Mouse (Mus musculus): ENCODE data around the gene Kcnip1. TPM values are rescaled to one million over a fixed set of nuclear protein-coding genes. Genes with fewer than 3 reads are reported as not detected.
A peak's percentile ranks its signal among the peaks of the same experiment; 100 is the strongest.

Gene Kcnip1
- polyA plus RNA-seq (2012; rRNA removed): not detected in 2 replicates

- 75% methylated on average over 12 of the region's 12 CpGs for WGBS
- TF ChIP-seq CTCF (IDR thresholded peaks at IDR 0.05; ENCODE audit: extremely low read depth, insufficient read depth, insufficient read length, insufficient replicate concordance) (no peak), POLR2A (IDR thresholded peaks at IDR 0.05; ENCODE audit: low read depth, low read length) (no peak)
- Histone ChIP-seq H3K27ac (ENCODE audit: insufficient read depth, low read length) (no peak within 1 kb of the TSS), H3K4me3 (ENCODE audit: extremely low read depth, insufficient read depth, insufficient read length) (no peak within 1 kb of the TSS), H3K36me3 (ENCODE audit: control insufficient read depth, insufficient read depth, low read length) (no peaks in the 10 kb centered on the region), H3K27me3 (ENCODE audit: control insufficient read depth, insufficient read depth, low read length) (no peaks in the 10 kb centered on the region), H3K4me1 (ENCODE audit: control insufficient read depth, insufficient read depth, insufficient read length) (no peaks in the 10 kb centered on the region)
- no peak for DNase-seq (ENCODE audit: low read depth in 1 of 2, low spot score in 2 of 2)
Observed at GRCm38 (mm10) chr11:33992938-33993337, at the start of gene Kcnip1. Gene Kcnip1 (minus strand): TSS chr11:33993152.

GRCm38 (mm10) chr11:34040061-34040460, 47.1 kb upstream of the Kcnip1 start:
- peaks cover 6% of the 10 kb centered on the region; the same call in 1 of the 2 replicates for H3K4me1 ChIP-seq (ENCODE audit: control insufficient read depth, insufficient read depth, insufficient read length)
- H3K27ac ChIP-seq (ENCODE audit: insufficient read depth, low read length): no peak overlapping the region
- no peak for TF ChIP-seq CTCF (IDR thresholded peaks at IDR 0.05; ENCODE audit: extremely low read depth, insufficient read depth, insufficient read length, insufficient replicate concordance)
- TF ChIP-seq POLR2A (IDR thresholded peaks at IDR 0.05; ENCODE audit: low read depth, low read length): no peak
- no peak overlapping the region for H3K4me3 ChIP-seq (ENCODE audit: extremely low read depth, insufficient read depth, insufficient read length)
- DNase-seq (ENCODE audit: low read depth in 1 of 2, low spot score in 2 of 2): no peak
- no peaks in the 10 kb centered on the region for H3K27me3 ChIP-seq (ENCODE audit: control insufficient read depth, insufficient read depth, low read length)
- WGBS: 90% methylated on average over 5 of the region's 5 CpGs
- H3K36me3 ChIP-seq (ENCODE audit: control insufficient read depth, insufficient read depth, low read length): no peaks in the 10 kb centered on the region

- Histone ChIP-seq H3K4me1 (ENCODE audit: control insufficient read depth, insufficient read depth, insufficient read length) (peaks cover 17% of the 10 kb centered on the region; the same call in 1 of the 2 replicates), H3K27ac (ENCODE audit: insufficient read depth, low read length) (no peak overlapping the region), H3K36me3 (ENCODE audit: control insufficient read depth, insufficient read depth, low read length) (no peaks in the 10 kb centered on the region), H3K4me3 (ENCODE audit: extremely low read depth, insufficient read depth, insufficient read length) (no peak overlapping the region), H3K27me3 (ENCODE audit: control insufficient read depth, insufficient read depth, low read length) (no peaks in the 10 kb centered on the region)
- no peak for DNase-seq (ENCODE audit: low read depth in 1 of 2, low spot score in 2 of 2)
- 78% methylated on average over 5 of the region's 5 CpGs for WGBS
- TF ChIP-seq CTCF (IDR thresholded peaks at IDR 0.05; ENCODE audit: extremely low read depth, insufficient read depth, insufficient read length, insufficient replicate concordance): no peak
- no peak for TF ChIP-seq POLR2A (IDR thresholded peaks at IDR 0.05; ENCODE audit: low read depth, low read length)
Observed at GRCm38 (mm10) chr11:34035909-34036658, 43.1 kb upstream of the Kcnip1 start.

- no peak for DNase-seq (ENCODE audit: low read depth in 1 of 2, low spot score in 2 of 2)
- no peak overlapping the region for H3K4me3 ChIP-seq (ENCODE audit: extremely low read depth, insufficient read depth, insufficient read length)
- TF ChIP-seq POLR2A (IDR thresholded peaks at IDR 0.05; ENCODE audit: low read depth, low read length) (no peak), CTCF (IDR thresholded peaks at IDR 0.05; ENCODE audit: extremely low read depth, insufficient read depth, insufficient read length, insufficient replicate concordance) (no peak)
- H3K27me3 ChIP-seq (ENCODE audit: control insufficient read depth, insufficient read depth, low read length): no peaks in the 10 kb centered on the region
- no peaks in the 10 kb centered on the region for H3K36me3 ChIP-seq (ENCODE audit: control insufficient read depth, insufficient read depth, low read length)
- 73% methylated on average over 2 of the region's 2 CpGs for WGBS
- H3K4me1 ChIP-seq (ENCODE audit: control insufficient read depth, insufficient read depth, insufficient read length): peaks cover 17% of the 10 kb centered on the region; the same call in 1 of the 2 replicates
- H3K27ac ChIP-seq (ENCODE audit: insufficient read depth, low read length): no peak overlapping the region
Observed at GRCm38 (mm10) chr11:34034794-34035193, 41.8 kb upstream of the Kcnip1 start.

- DNase-seq (ENCODE audit: low read depth in 1 of 2, low spot score in 2 of 2): no peak
- no peak overlapping the region for H3K4me3 ChIP-seq (ENCODE audit: extremely low read depth, insufficient read depth, insufficient read length)
- WGBS: 14% methylated on average over 5 of the region's 5 CpGs
- no peak for TF ChIP-seq CTCF (IDR thresholded peaks at IDR 0.05; ENCODE audit: extremely low read depth, insufficient read depth, insufficient read length, insufficient replicate concordance)
- TF ChIP-seq POLR2A (IDR thresholded peaks at IDR 0.05; ENCODE audit: low read depth, low read length): no peak
- no peaks in the 10 kb centered on the region for H3K27me3 ChIP-seq (ENCODE audit: control insufficient read depth, insufficient read depth, low read length)
- H3K36me3 ChIP-seq (ENCODE audit: control insufficient read depth, insufficient read depth, low read length): no peaks in the 10 kb centered on the region
- H3K27ac ChIP-seq (ENCODE audit: insufficient read depth, low read length): peak overlapping the region; percentile 13; the same call in 1 of the 2 replicates
- H3K4me1 ChIP-seq (ENCODE audit: control insufficient read depth, insufficient read depth, insufficient read length): peaks cover 17% of the 10 kb centered on the region; the same call in 1 of the 2 replicates
Observed at GRCm38 (mm10) chr11:34034008-34034505, 41.1 kb upstream of the Kcnip1 start.

GRCm38 (mm10) chr11:34031015-34031805, 38.3 kb upstream of the Kcnip1 start:
- peak in 1 of 2 experiments; percentile 50 for DNase-seq (ENCODE audit: low read depth in 1 of 2, low spot score in 2 of 2)
- peaks cover 17% of the 10 kb centered on the region; the same call in 1 of the 2 replicates for H3K4me1 ChIP-seq (ENCODE audit: control insufficient read depth, insufficient read depth, insufficient read length)
- 15% methylated on average over 8 of the region's 8 CpGs for WGBS

More at GRCm38 (mm10) chr11:34031015-34031805, 38.3 kb upstream of the Kcnip1 start:
- H3K36me3 ChIP-seq (ENCODE audit: control insufficient read depth, insufficient read depth, low read length): no peaks in the 10 kb centered on the region
- TF ChIP-seq POLR2A (IDR thresholded peaks at IDR 0.05; ENCODE audit: low read depth, low read length) (no peak; the same call in 1 of the 2 replicates), CTCF (IDR thresholded peaks at IDR 0.05; ENCODE audit: extremely low read depth, insufficient read depth, insufficient read length, insufficient replicate concordance) (no peak)
- H3K4me3 ChIP-seq (ENCODE audit: extremely low read depth, insufficient read depth, insufficient read length): peak overlapping the region; percentile 9; the same call in 1 of the 2 replicates
- H3K27ac ChIP-seq (ENCODE audit: insufficient read depth, low read length): peak overlapping the region; percentile 57
- H3K27me3 ChIP-seq (ENCODE audit: control insufficient read depth, insufficient read depth, low read length): no peaks in the 10 kb centered on the region
